Mouse (Mus musculus) lung, postnatal 0 days (tissue): ENCODE measurements around the gene Syn3. TPM values are rescaled to one million over a fixed set of nuclear protein-coding genes. Genes with fewer than 3 reads are reported as not detected.
"Not testable (repeated sequence)": the region's sequence is repeated elsewhere in the genome, so short reads cannot be mapped to it uniquely, and the experiment has no call there.

Source experiments
- ATAC-seq: fragments of 200-750 bp; cut with Nextera tagmentation; 2 replicates; pipeline ENCODE4 v1.8.0; 2017; ENCODE audit warnings: moderate library complexity
- DNase-seq: peaks from one replicate; pipeline ENCODE4 v3.0.0-alpha.2; 2016; ENCODE audit warnings: low spot score
- H3K27ac ChIP-seq: fragments of 300-500 bp; sonication (generic); 2 replicates; pipeline ENCODE4 v1.5.1; 2014; ENCODE audit warnings: antibody characterized with exemption, mild to moderate bottlenecking, low read length, mixed read lengths
- H3K27me3 ChIP-seq: fragments of 300-500 bp; sonication (generic); replicated peaks from 2 replicates; pipeline ENCODE4 v1.6.1; 2014; ENCODE audit warnings: low read length, mixed read lengths; ENCODE audit not compliant: insufficient read depth
- H3K36me3 ChIP-seq: fragments of 300-500 bp; sonication (generic); 2 replicates; pipeline ENCODE4 v1.6.1; 2014; ENCODE audit warnings: low read length, mixed read lengths; ENCODE audit not compliant: insufficient read depth
- H3K4me1 ChIP-seq: fragments of 300-500 bp; sonication (generic); 2 replicates; pipeline ENCODE4 v1.6.1; 2014; ENCODE audit warnings: antibody characterized with exemption, low read depth, low read length, mixed read lengths; ENCODE audit not compliant: insufficient read depth
- H3K4me2 ChIP-seq: fragments of 300-500 bp; sonication (generic); replicated peaks from 2 replicates; pipeline ENCODE4 v1.6.1; 2014; ENCODE audit warnings: low read depth, mild to moderate bottlenecking, low read length, moderate library complexity, mixed read lengths
- H3K4me3 ChIP-seq: fragments of 300-500 bp; sonication (generic); 2 replicates; pipeline ENCODE4 v1.5.1; 2014; ENCODE audit warnings: low read depth, low read length
- H3K9ac ChIP-seq: fragments of 300-500 bp; sonication (generic); replicated peaks from 2 replicates; pipeline ENCODE4 v1.6.1; 2014; ENCODE audit warnings: low read depth, mild to moderate bottlenecking
- H3K9me3 ChIP-seq: fragments of 300-500 bp; sonication (generic); 2 replicates; pipeline ENCODE4 v1.6.1; 2016; ENCODE audit warnings: low read length, mixed read lengths
- CTCF ChIP-seq: IDR thresholded peaks from 2 replicates; pipeline ENCODE4 v1.5.1; 2016; ENCODE audit warnings: antibody characterized with exemption, mild to moderate bottlenecking
- EP300 ChIP-seq: IDR thresholded peaks from 2 replicates; pipeline ENCODE4 v1.6.1; 2016; ENCODE audit warnings: antibody characterized with exemption, mild to moderate bottlenecking, control low read depth
- WGBS: fragments of 180-500 bp; shearing (Covaris S2); extraction: QIAGEN DNeasy Blood & Tissue Kit; methylation state at CpG from one replicate; pipeline ENCODE4 v1.1.7; 2014; 5-methylcytosine and 5-hydroxymethylcytosine counted together
- polyA plus RNA-seq: library from polyadenylated mRNA; unstranded; fragments of >200 nt; fragmentation: Nextera tagmentation; extraction: Ambion mirVana; gene quantifications from 2 replicates; pipeline ENCODE4 v1.2.1, GENCODE M21; 2015

Syn3 gene
- polyA plus RNA-seq, 1 experiment from 2014 or later, result 0.72 TPM

- Histone ChIP-seq H3K4me2 (no peak overlapping the region), H3K36me3 (peaks cover 12% of the 10 kb centered on the region), H3K27me3 (no peaks in the 10 kb centered on the region), H3K9me3 (no peaks in the 10 kb centered on the region), H3K9ac (no peak overlapping the region), H3K27ac (no peak overlapping the region), H3K4me3 (no peak overlapping the region), H3K4me1 (no peaks in the 10 kb centered on the region)
- no peak; the same call in 1 of the 2 replicates for TF ChIP-seq EP300
- no peak for TF ChIP-seq CTCF
- DNase-seq (no peak), ATAC-seq (no peak)
- 50% methylated on average over 2 of the region's 2 CpGs for WGBS
Measured at GRCm38 (mm10) chr10:86034007-86034728, 464.5 kb downstream of the Syn3 start.

- peaks cover 12% of the 10 kb centered on the region for H3K36me3 ChIP-seq
- no peak for DNase-seq
- no peaks in the 10 kb centered on the region for H3K9me3 ChIP-seq
- TF ChIP-seq EP300, result no peak
- no peak overlapping the region for H3K27ac ChIP-seq
- no peaks in the 10 kb centered on the region for H3K27me3 ChIP-seq
- 95% methylated on average over 3 of the region's 3 CpGs for WGBS
- H3K4me2 ChIP-seq, result no peak overlapping the region
- no peak for ATAC-seq
- no peak overlapping the region for H3K4me3 ChIP-seq
- no peaks in the 10 kb centered on the region for H3K4me1 ChIP-seq
- H3K9ac ChIP-seq, result no peak overlapping the region
Measured at GRCm38 (mm10) chr10:86032517-86032916, 466.2 kb downstream of the Syn3 start.

GRCm38 (mm10) chr10:86030743-86031142 lies 468.0 kb downstream of the Syn3 start:
- peaks cover 12% of the 10 kb centered on the region for H3K36me3 ChIP-seq
- 83% methylated on average over 7 of the region's 7 CpGs for WGBS

GRCm38 (mm10) chr10:86026807-86027206 lies 471.9 kb downstream of the Syn3 start:
- not testable (repeated sequence) for H3K27me3 ChIP-seq, H3K9ac ChIP-seq, DNase-seq, H3K4me3 ChIP-seq, H3K27ac ChIP-seq, H3K36me3 ChIP-seq, H3K4me2 ChIP-seq, H3K4me1 ChIP-seq, H3K9me3 ChIP-seq, ATAC-seq
- WGBS, result 88% methylated on average over 1 of the region's 1 CpGs

More at GRCm38 (mm10) chr10:86030743-86031142, 468.0 kb downstream of the Syn3 start:
- Histone ChIP-seq H3K27me3 (no peaks in the 10 kb centered on the region), H3K27ac (no peak overlapping the region), H3K9ac (no peak overlapping the region), H3K4me1 (no peaks in the 10 kb centered on the region), H3K4me2 (no peak overlapping the region), H3K9me3 (no peaks in the 10 kb centered on the region), H3K4me3 (no peak overlapping the region)
- TF ChIP-seq EP300, result no peak
- no peak for TF ChIP-seq CTCF
- ATAC-seq, result no peak
- DNase-seq, result no peak

GRCm38 (mm10) chr10:86026354-86026753 lies 472.3 kb downstream of the Syn3 start:
- WGBS, result 94% methylated on average over 3 of the region's 3 CpGs
- H3K9ac ChIP-seq, result no peak overlapping the region
- H3K9me3 ChIP-seq, result no peaks in the 10 kb centered on the region
- no peak overlapping the region for H3K27ac ChIP-seq
- ATAC-seq (no peak), DNase-seq (no peak)
- no peaks in the 10 kb centered on the region for H3K27me3 ChIP-seq
- no peak overlapping the region for H3K4me2 ChIP-seq
- no peak overlapping the region for H3K4me3 ChIP-seq
- peaks cover 6% of the 10 kb centered on the region; the same call in 1 of the 2 replicates for H3K36me3 ChIP-seq
- no peaks in the 10 kb centered on the region for H3K4me1 ChIP-seq
- no peak for TF ChIP-seq EP300
- TF ChIP-seq CTCF, result no peak

- H3K9ac ChIP-seq, result no peak overlapping the region
- ATAC-seq (no peak), DNase-seq (no peak)
- H3K4me2 ChIP-seq, result no peak overlapping the region
- no peak overlapping the region for H3K4me3 ChIP-seq
- no peaks in the 10 kb centered on the region for H3K27me3 ChIP-seq
- TF ChIP-seq CTCF (no peak), EP300 (no peak)
- no peaks in the 10 kb centered on the region for H3K4me1 ChIP-seq
- no peaks in the 10 kb centered on the region for H3K9me3 ChIP-seq
- H3K27ac ChIP-seq, result no peak overlapping the region
- H3K36me3 ChIP-seq, result peaks cover 3% of the 10 kb centered on the region; the same call in 1 of the 2 replicates
- 89% methylated on average over 2 of the region's 2 CpGs for WGBS
Measured at GRCm38 (mm10) chr10:86025906-86026305, 472.8 kb downstream of the Syn3 start.
